Mouse (Mus musculus) liver, postnatal 0 days (tissue): ENCODE results near the gene Fignl1.

Experiments
- CTCF ChIP-seq: sonication (generic); IDR thresholded peaks from 2 replicates; pipeline ENCODE4 v1.5.1; 2016; ENCODE audit warnings: antibody characterized with exemption, low read depth
- EP300 ChIP-seq: IDR thresholded peaks from 2 replicates; pipeline ENCODE4 v1.6.1; 2016; ENCODE audit warnings: antibody characterized with exemption, low read depth, mild to moderate bottlenecking

- TF ChIP-seq CTCF (peak; percentile 45), EP300 (no peak)
Measured at GRCm38 (mm10) chr11:11776822-11777174, 32.0 kb downstream of the Fignl1 start.
